Mouse (Mus musculus) cortical plate, adult 2 months (tissue): Measurements from ENCODE around the gene Sit1. TPM values are rescaled to one million over a fixed set of nuclear protein-coding genes. Genes with fewer than 3 reads are reported as not detected.

ENCODE experiments used
- H3K27ac ChIP-seq: fragments of 200-500 bp; 2 replicates; pipeline ENCODE4 v1.5.1; 2012; ENCODE audit warnings: low read length, control low read depth, inconsistent platforms; ENCODE audit not compliant: insufficient read depth
- H3K4me1 ChIP-seq: fragments of 200-500 bp; 2 replicates; pipeline ENCODE4 v1.6.1; 2011; ENCODE audit warnings: low read length; ENCODE audit not compliant: control insufficient read depth, insufficient read depth
- H3K4me3 ChIP-seq: fragments of 200-500 bp; 2 replicates; pipeline ENCODE4 v1.5.1; 2011; ENCODE audit warnings: mild to moderate bottlenecking, low read length, control low read depth; ENCODE audit not compliant: insufficient read depth
- CTCF ChIP-seq: fragments of 200-500 bp; IDR thresholded peaks from 2 replicates; pipeline ENCODE4 v1.5.1; 2011; ENCODE audit warnings: mild to moderate bottlenecking, control low read depth, low read length; ENCODE audit not compliant: insufficient read depth; ENCODE audit errors: extremely low read depth
- POLR2A ChIP-seq: fragments of 200-500 bp; IDR thresholded peaks from 2 replicates; pipeline ENCODE4 v1.6.1; 2011; ENCODE audit warnings: mild to moderate bottlenecking, low read length, control low read depth; ENCODE audit not compliant: insufficient read depth; ENCODE audit errors: extremely low read depth
- polyA plus RNA-seq: library from polyadenylated mRNA; depleted of rRNA; stranded (reverse); fragments of >200 nt; gene quantifications from 2 replicates; pipeline ENCODE4 v1.2.3, GENCODE M21; 2012

Sit1 gene
- polyA plus RNA-seq, 1 experiment, result not detected

GRCm38 (mm10) chr4:43477857-43478533 lies 5.5 kb downstream of the Sit1 start:
- peak overlapping the region; percentile 25 for H3K4me3 ChIP-seq
- no peaks in the 10 kb centered on the region for H3K4me1 ChIP-seq
- TF ChIP-seq POLR2A (peak; percentile 77), CTCF (peak; percentile 40; the same call in 1 of the 2 replicates)
- H3K27ac ChIP-seq, result no peak overlapping the region

- H3K4me1 ChIP-seq, result no peaks in the 10 kb centered on the region
- H3K27ac ChIP-seq, result no peak overlapping the region
- TF ChIP-seq CTCF, result no peak
- TF ChIP-seq POLR2A, result no peak
- H3K4me3 ChIP-seq, result no peak overlapping the region
Observed at GRCm38 (mm10) chr4:43476604-43477003, 6.9 kb downstream of the Sit1 start.

GRCm38 (mm10) chr4:43473636-43474035 lies 9.9 kb downstream of the Sit1 start:
- TF ChIP-seq POLR2A, result no peak
- TF ChIP-seq CTCF, result no peak
- no peak overlapping the region for H3K27ac ChIP-seq
- H3K4me3 ChIP-seq, result no peak overlapping the region
- H3K4me1 ChIP-seq, result no peaks in the 10 kb centered on the region

GRCm38 (mm10) chr4:43470301-43470700 lies 13.2 kb downstream of the Sit1 start:
- no peak overlapping the region for H3K4me3 ChIP-seq
- H3K27ac ChIP-seq, result no peak overlapping the region
- H3K4me1 ChIP-seq, result no peaks in the 10 kb centered on the region
- TF ChIP-seq CTCF (no peak), POLR2A (no peak)

- TF ChIP-seq POLR2A (no peak), CTCF (no peak)
- H3K27ac ChIP-seq, result no peak overlapping the region
- no peak overlapping the region for H3K4me3 ChIP-seq
- H3K4me1 ChIP-seq, result no peaks in the 10 kb centered on the region
Observed at GRCm38 (mm10) chr4:43466872-43467271, 16.7 kb downstream of the Sit1 start.

- no peak overlapping the region for H3K4me3 ChIP-seq
- H3K4me1 ChIP-seq, result no peaks in the 10 kb centered on the region
- TF ChIP-seq POLR2A (no peak), CTCF (no peak)
- H3K27ac ChIP-seq, result no peak overlapping the region
Observed at GRCm38 (mm10) chr4:43465935-43466334, 17.6 kb downstream of the Sit1 start.

GRCm38 (mm10) chr4:43463102-43463501 lies 20.4 kb downstream of the Sit1 start:
- Histone ChIP-seq H3K4me3 (no peak overlapping the region), H3K4me1 (no peaks in the 10 kb centered on the region), H3K27ac (no peak overlapping the region)
- no peak for TF ChIP-seq POLR2A
- no peak for TF ChIP-seq CTCF

GRCm38 (mm10) chr4:43457124-43457523 lies 26.4 kb downstream of the Sit1 start:
- Histone ChIP-seq H3K4me3 (no peak overlapping the region), H3K4me1 (no peaks in the 10 kb centered on the region), H3K27ac (no peak overlapping the region)
- TF ChIP-seq POLR2A (no peak), CTCF (no peak)

GRCm38 (mm10) chr4:43456470-43456869 lies 27.1 kb downstream of the Sit1 start:
- no peak overlapping the region for H3K27ac ChIP-seq
- H3K4me1 ChIP-seq, result no peaks in the 10 kb centered on the region
- TF ChIP-seq CTCF, result no peak
- no peak for TF ChIP-seq POLR2A
- no peak overlapping the region for H3K4me3 ChIP-seq

GRCm38 (mm10) chr4:43454041-43454836 lies 29.3 kb downstream of the Sit1 start, which contains the start of gene Cd72:
Cd72 (minus strand) TSS chr4:43454628.
- H3K4me3 ChIP-seq, result no peak within 1 kb of the TSS
- no peak within 1 kb of the TSS for H3K27ac ChIP-seq
- TF ChIP-seq CTCF (no peak), POLR2A (no peak)
- H3K4me1 ChIP-seq, result no peaks in the 10 kb centered on the region
